12 mouse cellular contexts compared by ENCODE assay signal in the genomic region with DNA sequence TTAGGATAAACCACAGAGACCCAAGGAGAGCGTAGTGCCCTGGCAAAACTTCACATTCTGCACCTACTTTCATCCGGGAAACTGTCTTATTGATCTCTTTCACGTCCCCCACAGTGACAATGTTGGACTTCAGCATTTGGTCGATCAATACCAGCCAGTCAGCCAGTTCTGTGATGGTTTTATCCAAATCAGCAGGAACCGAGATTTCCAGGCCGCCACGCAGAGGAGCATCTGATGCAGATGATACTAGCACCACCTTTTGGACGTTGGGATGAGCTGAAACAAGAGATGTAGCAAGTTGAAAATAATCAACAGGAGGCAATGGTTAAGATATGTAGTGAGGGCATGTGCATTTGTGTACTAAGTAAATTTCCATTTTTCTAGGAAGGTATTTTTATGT.
A peak's percentile ranks its signal among the peaks of the same experiment; 100 is the strongest.
DNase-seq lines count a peak whose midpoint lies in the region; ATAC-seq and TF ChIP-seq lines count a peak whose summit lies in the region.
"Had no signal": no experiment of that assay in that cellular context is flagged by ENCODE, and none has a peak within 500 bp of the region (broad histone marks: within the 10 kb centered on the region; RNA-seq: fewer than 3 reads in every experiment).

No protein-coding gene starts in this region.

- H3K4me3 ChIP-seq in forebrain, embryonic 14.5 days (ENCODE audit: low read depth, low read length): no peak overlapping the region
- H3K4me3 ChIP-seq in forebrain, embryonic 10.5 days: no peak overlapping the region
- no peak overlapping the region for H3K4me3 ChIP-seq in stomach, postnatal 0 days (ENCODE audit: low read depth, low read length)
- H3K4me3 ChIP-seq: hindbrain, embryonic 13.5 days had no signal

- H3K4me2 ChIP-seq in forebrain, embryonic 14.5 days (ENCODE audit: low read length): no peak overlapping the region
- H3K4me2 ChIP-seq in stomach, postnatal 0 days (replicated peaks; ENCODE audit: low read depth): no peak overlapping the region
- H3K4me2 ChIP-seq: hindbrain, embryonic 13.5 days had no signal

- intact Hi-C loops in left cerebral cortex, postnatal 4 days (cut with DNase I): no loop called here
- intact Hi-C loops in heart, postnatal 10 days (cut with DNase I): no loop called here

- H3K9ac ChIP-seq in forebrain, embryonic 14.5 days (ENCODE audit: low read length): no peak overlapping the region
- H3K9ac ChIP-seq in stomach, postnatal 0 days (ENCODE audit: low read length): no peak overlapping the region
- H3K9ac ChIP-seq: hindbrain, embryonic 13.5 days had no signal

- DNase-seq in forebrain, embryonic 14.5 days (ENCODE audit: low spot score): peak; percentile 22
- no peak for DNase-seq in forebrain, embryonic 10.5 days (ENCODE audit: extremely low spot score, low spot score)
- DNase-seq in right cerebral cortex, adult 18-20 months: peak; percentile 18
- no peak for DNase-seq in right cerebral cortex, postnatal 4 days
- DNase-seq in left cerebral cortex, postnatal 4 days: peak; percentile 8
- no peak for DNase-seq in stomach, postnatal 0 days (ENCODE audit: low spot score)
- no peak for DNase-seq in heart, postnatal 10 days
- DNase-seq in heart, postnatal 4 days: no peak
- DNase-seq: adrenal gland, adult 2 months; B cell, adult 2 months; thymus, postnatal 36 days had no signal

- no peaks in the 10 kb centered on the region for H3K27me3 ChIP-seq in forebrain, embryonic 14.5 days (replicated peaks; ENCODE audit: control insufficient read depth, insufficient read depth, low read length)
- no peaks in the 10 kb centered on the region for H3K27me3 ChIP-seq in forebrain, embryonic 10.5 days (ENCODE audit: poor library complexity, severe bottlenecking)
- H3K27me3 ChIP-seq in stomach, postnatal 0 days (ENCODE audit: control insufficient read depth, insufficient read depth, low read length): no peaks in the 10 kb centered on the region
- H3K27me3 ChIP-seq: hindbrain, embryonic 13.5 days had no signal

- no peak overlapping the region for H3K27ac ChIP-seq in forebrain, embryonic 14.5 days (ENCODE audit: low read depth, low read length)
- H3K27ac ChIP-seq in forebrain, embryonic 10.5 days: no peak overlapping the region
- H3K27ac ChIP-seq in stomach, postnatal 0 days (replicated peaks): no peak overlapping the region
- H3K27ac ChIP-seq: hindbrain, embryonic 13.5 days had no signal

- H3K4me1 ChIP-seq in forebrain, embryonic 14.5 days (ENCODE audit: control insufficient read depth, insufficient read depth, low read length): no peaks in the 10 kb centered on the region
- no peaks in the 10 kb centered on the region for H3K4me1 ChIP-seq in forebrain, embryonic 10.5 days
- H3K4me1 ChIP-seq in stomach, postnatal 0 days (replicated peaks; ENCODE audit: control insufficient read depth, insufficient read depth): no peaks in the 10 kb centered on the region
- H3K4me1 ChIP-seq: hindbrain, embryonic 13.5 days had no signal

- no peak for ATAC-seq in forebrain, embryonic 14.5 days
- ATAC-seq in stomach, postnatal 0 days (ENCODE audit: low FRiP score, low TSS enrichment): no peak

- TF ChIP-seq EP300 in stomach, postnatal 0 days (optimal IDR thresholded peaks at IDR 0.05): no peak

- no peaks in the 10 kb centered on the region for H3K9me3 ChIP-seq in forebrain, embryonic 14.5 days (replicated peaks; ENCODE audit: control insufficient read depth, low read length)
- no peaks in the 10 kb centered on the region for H3K9me3 ChIP-seq in forebrain, embryonic 10.5 days
- H3K9me3 ChIP-seq in stomach, postnatal 0 days (ENCODE audit: control insufficient read depth, low read length): no peaks in the 10 kb centered on the region
- H3K9me3 ChIP-seq: hindbrain, embryonic 13.5 days had no signal

- WGBS in forebrain, embryonic 14.5 days: 71% methylated on average over 8 of the region's 8 CpGs
- WGBS in forebrain, embryonic 10.5 days: 77% methylated on average over 8 of the region's 8 CpGs
- WGBS in stomach, postnatal 0 days: 76% methylated on average over 8 of the region's 8 CpGs

- peak; percentile 32; the same call in 1 of the 2 replicates for TF ChIP-seq CTCF in stomach, postnatal 0 days (IDR thresholded peaks at IDR 0.05; ENCODE audit: low read depth)

- H3K36me3 ChIP-seq in forebrain, embryonic 14.5 days (ENCODE audit: control insufficient read depth, insufficient read depth, low read length): no peaks in the 10 kb centered on the region
- peaks cover 9% of the 10 kb centered on the region for H3K36me3 ChIP-seq in forebrain, embryonic 10.5 days (replicated peaks)
- peaks cover 6% of the 10 kb centered on the region; the same call in 1 of the 2 replicates for H3K36me3 ChIP-seq in stomach, postnatal 0 days (ENCODE audit: control insufficient read depth, insufficient read depth, low read length)
- H3K36me3 ChIP-seq: hindbrain, embryonic 13.5 days had no signal

Comparison
In these comparisons a context has a peak if more than half of its experiments do, and no peak if none do; other contexts are left out.
1. DNase-seq: peak in forebrain, embryonic 14.5 days (single experiment), right cerebral cortex, adult 18-20 months (single experiment) and left cerebral cortex, postnatal 4 days (single experiment); none in forebrain, embryonic 10.5 days (single experiment), right cerebral cortex, postnatal 4 days (single experiment), stomach, postnatal 0 days (single experiment), heart, postnatal 10 days (0 of 2) and heart, postnatal 4 days (single experiment).